Mouse (Mus musculus) thymus, adult 2 months (tissue): ENCODE data around the gene Spata13. TPM values are rescaled to one million over a fixed set of nuclear protein-coding genes. Genes with fewer than 3 reads are reported as not detected.

Experiments used
- DNase-seq: peaks from one replicate; pipeline ENCODE4 v3.0.0; 2021
- H3K27ac ChIP-seq: fragments of 200-500 bp; 2 replicates; pipeline ENCODE4 v1.5.1; 2012; ENCODE audit warnings: low read length, control low read depth; ENCODE audit not compliant: control insufficient read depth, insufficient read depth
- H3K27me3 ChIP-seq: fragments of 200-500 bp; 2 replicates; pipeline ENCODE4 v1.6.1; 2012; ENCODE audit warnings: mild to moderate bottlenecking, low read length, moderate library complexity, mixed read lengths; ENCODE audit not compliant: control insufficient read depth, insufficient read depth
- H3K36me3 ChIP-seq: fragments of 200-500 bp; 2 replicates; pipeline ENCODE4 v1.6.1; 2012; ENCODE audit warnings: mild to moderate bottlenecking, low read length, moderate library complexity; ENCODE audit not compliant: control insufficient read depth, insufficient read depth
- H3K4me1 ChIP-seq: fragments of 200-500 bp; replicated peaks from 2 replicates; pipeline ENCODE4 v1.6.1; 2012; ENCODE audit warnings: low read length; ENCODE audit not compliant: control insufficient read depth, insufficient read depth
- H3K4me3 ChIP-seq: fragments of 200-500 bp; 2 replicates; pipeline ENCODE4 v1.5.1; 2012; ENCODE audit warnings: mild to moderate bottlenecking, low read length, control low read depth, moderate library complexity; ENCODE audit not compliant: control insufficient read depth, insufficient read depth
- CTCF ChIP-seq: fragments of 200-500 bp; IDR thresholded peaks from 2 replicates; pipeline ENCODE4 v1.5.1; 2012; ENCODE audit warnings: mild to moderate bottlenecking, control low read depth, low read length, moderate library complexity, borderline replicate concordance; ENCODE audit not compliant: control insufficient read depth, poor library complexity, insufficient read depth; ENCODE audit errors: extremely low read depth
- POLR2A ChIP-seq: fragments of 200-500 bp; IDR thresholded peaks from 2 replicates; pipeline ENCODE4 v1.6.1; 2012; ENCODE audit warnings: mild to moderate bottlenecking, low read length, control low read depth, moderate library complexity; ENCODE audit not compliant: control insufficient read depth, poor library complexity, insufficient read depth; ENCODE audit errors: extremely low read depth
- WGBS: fragments of 180-500 bp; shearing (Covaris S2); methylation state at CpG from one replicate; pipeline ENCODE4 v1.1.7; 2018; 5-methylcytosine and 5-hydroxymethylcytosine counted together
- polyA plus RNA-seq: library from polyadenylated mRNA; depleted of rRNA; stranded (reverse); fragments of >200 nt; gene quantifications from 2 replicates; pipeline ENCODE4 v1.2.3, GENCODE M21; 2012

The Spata13 gene
- polyA plus RNA-seq, 1 experiment: 80.6 TPM

DNA sequence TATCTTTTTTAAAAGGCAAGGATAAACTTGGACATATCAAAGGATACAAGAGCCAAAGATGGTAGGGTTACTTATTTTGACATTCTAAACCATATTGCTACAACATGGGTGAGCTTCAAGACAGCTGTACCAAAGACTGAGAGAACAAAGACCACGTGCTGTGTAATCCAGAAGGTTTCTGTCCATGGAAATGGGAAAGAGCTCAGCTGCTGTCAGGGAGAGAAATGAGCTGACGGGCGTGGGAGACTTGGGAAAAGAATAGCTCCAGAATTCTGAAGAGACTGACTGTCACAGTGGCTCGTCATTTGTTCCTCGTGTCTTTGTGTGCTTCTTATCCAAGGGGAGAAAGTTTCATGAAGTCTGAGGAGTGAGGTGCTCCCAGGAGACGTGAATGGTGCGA, 36.4 kb downstream of the Spata13 start:
- TF ChIP-seq CTCF (no peak), POLR2A (no peak)
- WGBS: 94% methylated on average over 7 of the region's 7 CpGs
- H3K4me1 ChIP-seq: peaks cover 8% of the 10 kb centered on the region
- H3K27ac ChIP-seq: no peak overlapping the region
- DNase-seq: no peak
- no peak overlapping the region for H3K4me3 ChIP-seq
- H3K36me3 ChIP-seq: no peaks in the 10 kb centered on the region
- H3K27me3 ChIP-seq: no peaks in the 10 kb centered on the region

DNA sequence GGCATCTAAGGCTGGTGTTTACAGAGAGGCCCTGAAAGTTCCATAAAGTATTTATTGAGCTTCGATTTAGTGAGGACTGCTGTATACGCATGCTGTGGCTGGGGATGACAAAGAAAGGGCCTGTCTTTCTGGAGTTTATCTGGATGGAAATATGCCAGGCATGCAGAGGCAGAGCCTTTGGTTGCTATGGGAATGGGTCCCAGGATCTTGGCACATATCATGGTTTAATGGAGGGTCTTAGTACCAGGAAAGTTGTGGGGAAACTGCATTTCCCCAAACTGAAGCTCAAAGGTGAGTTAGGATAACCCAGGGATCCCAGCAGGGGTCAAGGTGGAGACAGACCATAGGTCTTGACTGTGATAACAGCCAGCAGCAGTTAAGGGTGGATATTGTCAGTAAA, 37.7 kb downstream of the Spata13 start:
- TF ChIP-seq POLR2A (no peak), CTCF (no peak)
- Histone ChIP-seq H3K36me3 (no peaks in the 10 kb centered on the region), H3K27me3 (no peaks in the 10 kb centered on the region), H3K4me1 (peaks cover 3% of the 10 kb centered on the region), H3K4me3 (no peak overlapping the region), H3K27ac (no peak overlapping the region)
- 97% methylated on average over 2 of the region's 2 CpGs for WGBS
- DNase-seq: no peak

GRCm38 (mm10) chr14:60675697-60676096, 41.9 kb downstream of the Spata13 start:
- no peaks in the 10 kb centered on the region for H3K4me1 ChIP-seq
- WGBS: 97% methylated on average over 4 of the region's 4 CpGs

GRCm38 (mm10) chr14:60676625-60677314, 43.0 kb downstream of the Spata13 start:
- Histone ChIP-seq H3K4me1 (no peaks in the 10 kb centered on the region), H3K27me3 (no peaks in the 10 kb centered on the region), H3K27ac (no peak overlapping the region), H3K4me3 (no peak overlapping the region), H3K36me3 (no peaks in the 10 kb centered on the region)
- DNase-seq: no peak
- TF ChIP-seq CTCF (no peak), POLR2A (no peak)
- WGBS: 98% methylated on average over 2 of the region's 2 CpGs

More at GRCm38 (mm10) chr14:60675697-60676096, 41.9 kb downstream of the Spata13 start:
- H3K27me3 ChIP-seq: no peaks in the 10 kb centered on the region
- H3K4me3 ChIP-seq: no peak overlapping the region
- no peaks in the 10 kb centered on the region for H3K36me3 ChIP-seq
- H3K27ac ChIP-seq: no peak overlapping the region
- no peak for DNase-seq
- no peak for TF ChIP-seq CTCF

GRCm38 (mm10) chr14:60682361-60683023, 48.7 kb downstream of the Spata13 start:
- H3K4me3 ChIP-seq: no peak overlapping the region

DNA sequence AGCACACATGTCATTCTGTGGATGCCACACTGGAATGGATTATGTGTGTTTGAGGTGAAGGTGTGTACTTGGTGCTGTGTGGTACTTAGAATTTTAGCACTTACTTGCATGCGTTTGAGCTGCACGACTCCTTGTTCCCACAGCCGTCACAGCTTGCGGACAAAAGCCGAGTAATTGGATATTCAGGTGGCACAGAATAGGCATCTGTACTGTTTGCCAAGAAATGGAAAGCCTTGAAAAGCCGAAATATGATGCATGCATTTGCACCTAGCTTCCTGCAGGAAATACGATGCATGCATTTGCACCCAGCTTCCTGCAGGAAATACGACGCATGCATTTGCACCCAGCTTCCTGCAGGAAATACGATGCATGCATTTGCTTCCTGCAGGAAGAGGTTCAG, 50.2 kb downstream of the Spata13 start:
- Histone ChIP-seq H3K4me1 (no peaks in the 10 kb centered on the region), H3K27me3 (no peaks in the 10 kb centered on the region), H3K36me3 (no peaks in the 10 kb centered on the region), H3K27ac (no peak overlapping the region), H3K4me3 (no peak overlapping the region)
- WGBS: 94% methylated on average over 10 of the region's 10 CpGs
- DNase-seq: no peak
- TF ChIP-seq POLR2A: no peak
- no peak for TF ChIP-seq CTCF

More at GRCm38 (mm10) chr14:60682361-60683023, 48.7 kb downstream of the Spata13 start:
- DNase-seq: no peak
- H3K4me1 ChIP-seq: no peaks in the 10 kb centered on the region
- TF ChIP-seq POLR2A (no peak), CTCF (no peak)
- no peaks in the 10 kb centered on the region for H3K36me3 ChIP-seq
- H3K27ac ChIP-seq: no peak overlapping the region
- 77% methylated on average over 12 of the region's 12 CpGs for whole genome bisulfite sequencing
- H3K27me3 ChIP-seq: no peaks in the 10 kb centered on the region
